Mouse (Mus musculus) embryonic facial prominence, embryonic 11.5 days (tissue): ENCODE results near the gene Sirt2. TPM values are rescaled to one million over a fixed set of nuclear protein-coding genes. Genes with fewer than 3 reads are reported as not detected.

Experiments used
- ATAC-seq: fragments of 200-750 bp; cut with Nextera tagmentation; replicated peaks from 2 replicates; pipeline ENCODE4 v1.8.0; 2017; ENCODE audit warnings: low read depth; ENCODE audit not compliant: insufficient number of reproducible peaks, low FRiP score, low TSS enrichment
- DNase-seq: peaks from one replicate; pipeline ENCODE4 v3.0.0-alpha.2; 2015; ENCODE audit warnings: low spot score
- H3K27ac ChIP-seq: fragments of 300-500 bp; sonication (generic); replicated peaks from 2 replicates; pipeline ENCODE4 v1.5.1; 2014; ENCODE audit warnings: mild to moderate bottlenecking, low read depth, low read length, control low read depth
- H3K27me3 ChIP-seq: fragments of 300-500 bp; sonication (generic); 2 replicates; pipeline ENCODE4 v1.6.1; 2014; ENCODE audit warnings: mild to moderate bottlenecking, low read length, moderate library complexity, mixed read lengths; ENCODE audit not compliant: control insufficient read depth, insufficient read depth
- H3K36me3 ChIP-seq: fragments of 300-500 bp; sonication (generic); replicated peaks from 2 replicates; pipeline ENCODE4 v1.6.1; 2014; ENCODE audit warnings: low read depth, mild to moderate bottlenecking, low read length, moderate library complexity, mixed read lengths; ENCODE audit not compliant: control insufficient read depth, insufficient read depth
- H3K4me1 ChIP-seq: fragments of 300-500 bp; sonication (generic); 2 replicates; pipeline ENCODE4 v1.6.1; 2014; ENCODE audit warnings: low read length, mixed read lengths; ENCODE audit not compliant: control insufficient read depth, insufficient read depth
- H3K4me2 ChIP-seq: fragments of 300-500 bp; sonication (generic); 2 replicates; pipeline ENCODE4 v1.6.1; 2014; ENCODE audit warnings: low read depth, mild to moderate bottlenecking, control low read depth, low read length, moderate library complexity
- H3K4me3 ChIP-seq: fragments of 300-500 bp; sonication (generic); 2 replicates; pipeline ENCODE4 v1.5.1; 2014; ENCODE audit warnings: low read depth, low read length, control low read depth
- H3K9ac ChIP-seq: fragments of 300-500 bp; sonication (generic); replicated peaks from 2 replicates; pipeline ENCODE4 v1.6.1; 2014; ENCODE audit warnings: mild to moderate bottlenecking, control low read depth, low read length
- H3K9me3 ChIP-seq: fragments of 300-500 bp; sonication (generic); replicated peaks from 2 replicates; pipeline ENCODE4 v1.6.1; 2016; ENCODE audit warnings: mild to moderate bottlenecking, low read length, inconsistent platforms, mixed read lengths; ENCODE audit not compliant: control insufficient read depth
- WGBS: fragments of 180-500 bp; shearing (Covaris S2); extraction: QIAGEN DNeasy Blood & Tissue Kit; methylation state at CpG from one replicate; pipeline ENCODE4 v1.1.7; 2014; 5-methylcytosine and 5-hydroxymethylcytosine counted together
- polyA plus RNA-seq: library from polyadenylated mRNA; unstranded; fragments of >200 nt; fragmentation: Nextera tagmentation; extraction: Ambion mirVana; gene quantifications from 2 replicates; pipeline ENCODE4 v1.2.1, GENCODE M21; 2014

Sirt2 gene
- polyA plus RNA-seq, 1 experiment from 2014 or later = 65.6 TPM

DNA sequence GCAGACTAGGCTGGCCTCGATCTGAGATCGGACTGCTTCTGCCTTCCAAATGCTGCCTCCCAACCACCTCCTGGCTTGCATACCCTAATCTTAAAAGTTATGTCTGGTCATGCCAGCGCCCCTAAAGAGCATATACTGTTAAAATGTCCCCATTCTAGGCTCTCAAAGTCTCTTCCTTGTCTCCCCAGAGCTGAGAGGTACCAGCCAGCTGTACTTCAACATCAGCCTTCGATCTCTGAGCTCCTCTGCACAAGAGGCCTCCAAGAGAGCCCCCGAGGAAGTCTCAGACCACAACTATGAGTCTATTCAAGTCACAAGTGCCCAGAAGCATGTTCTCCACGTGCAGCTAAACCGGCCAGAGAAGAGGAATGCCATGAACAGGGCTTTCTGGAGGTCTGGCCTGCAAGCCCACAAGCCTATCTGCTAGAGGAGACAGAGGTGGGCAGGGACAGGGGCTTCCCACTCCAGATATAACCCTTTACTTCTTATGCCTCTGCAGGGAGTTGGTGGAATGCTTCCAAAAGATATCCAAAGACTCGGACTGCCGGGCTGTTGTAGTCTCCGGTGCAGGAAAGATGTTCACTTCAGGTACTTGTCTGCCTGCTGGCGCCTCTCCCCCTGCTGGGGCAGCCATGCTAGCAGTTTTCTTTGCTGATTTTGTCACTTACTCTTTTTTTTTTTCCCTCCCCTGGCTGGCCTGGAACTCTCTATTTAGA is 59.3 kb downstream of the Sirt2 start:
- Histone ChIP-seq H3K4me1 (no peaks in the 10 kb centered on the region), H3K9ac (peak overlapping the region; percentile 64), H3K9me3 (no peaks in the 10 kb centered on the region), H3K27me3 (no peaks in the 10 kb centered on the region), H3K4me3 (peak overlapping the region; percentile 33), H3K27ac (no peak overlapping the region), H3K4me2 (peak overlapping the region; percentile 40), H3K36me3 (peaks cover 16% of the 10 kb centered on the region)
- no peak for ATAC-seq
- DNase-seq = no peak
- 71% methylated on average over 11 of the region's 11 CpGs for WGBS

DNA sequence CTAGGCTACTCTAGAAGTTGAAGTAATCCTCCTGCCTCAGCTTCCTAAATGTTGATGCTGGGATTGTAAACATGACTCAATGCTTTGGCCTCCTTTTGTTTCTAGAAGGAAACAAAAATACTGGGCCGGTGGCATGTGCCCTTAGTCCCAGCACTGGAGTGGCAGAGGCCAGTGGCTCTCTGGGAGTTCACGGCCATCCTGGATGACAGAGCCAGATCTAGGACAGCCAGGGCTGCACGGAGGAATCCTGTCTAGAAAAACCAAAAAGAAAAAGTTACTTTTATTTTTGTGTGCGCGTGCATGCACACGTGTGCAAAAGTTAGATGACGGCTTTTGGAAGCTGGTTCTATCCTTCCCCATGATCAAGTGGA is 59.9 kb downstream of the Sirt2 start:
- Histone ChIP-seq H3K4me3 (no peak overlapping the region), H3K4me1 (no peaks in the 10 kb centered on the region), H3K9me3 (no peaks in the 10 kb centered on the region), H3K36me3 (peaks cover 11% of the 10 kb centered on the region), H3K4me2 (no peak overlapping the region), H3K9ac (no peak overlapping the region), H3K27ac (no peak overlapping the region), H3K27me3 (no peaks in the 10 kb centered on the region)
- 90% methylated on average over 7 of the region's 7 CpGs for WGBS
- ATAC-seq (no peak), DNase-seq (no peak)

DNA sequence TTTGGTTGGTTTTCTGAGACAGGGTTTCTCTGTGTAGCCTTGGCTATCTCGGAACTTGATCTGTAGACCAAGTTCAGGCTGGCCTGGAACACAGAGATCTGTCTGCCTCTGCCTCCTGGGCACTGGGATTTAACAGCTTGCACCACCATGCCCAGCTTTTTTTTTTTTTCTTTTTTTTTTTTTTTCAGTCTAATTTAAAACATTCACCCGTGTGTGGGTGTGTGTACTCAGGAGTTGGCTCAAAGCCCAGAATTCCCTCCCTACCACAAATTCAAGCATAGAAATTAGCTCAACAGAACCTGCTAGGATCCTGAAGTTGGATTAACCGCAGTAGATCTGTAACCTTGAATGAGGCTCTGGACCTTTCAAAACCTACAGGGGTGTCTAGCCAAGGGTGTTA is 60.8 kb downstream of the Sirt2 start:
- ATAC-seq = no peak
- 69% methylated on average over 3 of the region's 3 CpGs for WGBS
- no peaks in the 10 kb centered on the region for H3K27me3 ChIP-seq
- H3K4me1 ChIP-seq = no peaks in the 10 kb centered on the region
- no peaks in the 10 kb centered on the region for H3K9me3 ChIP-seq
- no peak overlapping the region for H3K9ac ChIP-seq
- no peak overlapping the region for H3K4me3 ChIP-seq
- H3K4me2 ChIP-seq = no peak overlapping the region
- peaks cover 3% of the 10 kb centered on the region for H3K36me3 ChIP-seq
- DNase-seq = no peak
- no peak overlapping the region for H3K27ac ChIP-seq

DNA sequence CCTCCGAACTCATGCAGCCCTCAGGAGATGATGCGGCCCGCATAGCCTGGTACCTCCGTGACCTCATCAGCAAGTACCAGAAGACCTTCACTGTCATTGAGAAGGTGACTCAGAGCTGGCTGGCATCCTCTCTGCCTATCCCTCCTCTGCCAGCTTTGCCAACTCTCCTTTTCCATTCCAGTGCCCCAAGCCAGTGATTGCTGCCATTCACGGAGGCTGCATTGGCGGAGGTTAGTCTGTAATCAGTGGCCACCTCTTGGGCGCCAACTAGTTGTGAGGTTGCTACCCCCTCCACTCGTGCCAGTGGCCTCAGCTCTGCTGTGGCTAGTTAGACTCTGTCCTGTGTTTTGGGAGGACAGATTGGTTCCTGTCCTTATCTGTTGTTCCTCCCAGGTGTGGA is 63.3 kb downstream of the Sirt2 start:
- Histone ChIP-seq H3K4me1 (no peaks in the 10 kb centered on the region), H3K36me3 (no peaks in the 10 kb centered on the region), H3K4me2 (no peak overlapping the region), H3K9me3 (no peaks in the 10 kb centered on the region), H3K4me3 (no peak overlapping the region), H3K27me3 (no peaks in the 10 kb centered on the region), H3K9ac (no peak overlapping the region), H3K27ac (no peak overlapping the region)
- no peak for ATAC-seq
- DNase-seq = no peak
- WGBS = 92% methylated on average over 8 of the region's 8 CpGs

DNA sequence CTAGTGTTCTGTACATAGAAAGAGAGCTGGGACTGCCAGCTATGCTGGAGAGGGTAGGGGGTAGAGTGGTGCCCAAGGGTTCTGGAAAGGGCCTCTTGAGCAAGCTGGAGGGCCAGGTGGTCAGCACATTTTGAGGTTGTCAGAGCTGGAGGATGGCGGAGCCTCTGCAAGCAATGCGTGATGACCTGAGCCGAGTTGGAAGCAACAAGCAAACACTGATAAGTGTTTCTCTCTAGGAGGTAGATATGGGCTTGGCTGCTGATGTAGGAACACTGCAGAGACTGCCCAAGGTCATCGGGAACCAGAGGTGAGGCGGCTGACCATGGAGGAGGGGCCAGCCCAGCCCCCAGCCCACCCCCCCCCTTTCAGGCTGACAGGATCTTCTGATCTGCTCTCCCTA is 64.4 kb downstream of the Sirt2 start:
- Histone ChIP-seq H3K9ac (no peak overlapping the region), H3K27ac (no peak overlapping the region), H3K4me1 (no peaks in the 10 kb centered on the region), H3K36me3 (no peaks in the 10 kb centered on the region), H3K27me3 (no peaks in the 10 kb centered on the region), H3K4me3 (no peak overlapping the region), H3K4me2 (no peak overlapping the region), H3K9me3 (no peaks in the 10 kb centered on the region)
- DNase-seq = no peak
- no peak for ATAC-seq
- WGBS = 93% methylated on average over 5 of the region's 5 CpGs

DNA sequence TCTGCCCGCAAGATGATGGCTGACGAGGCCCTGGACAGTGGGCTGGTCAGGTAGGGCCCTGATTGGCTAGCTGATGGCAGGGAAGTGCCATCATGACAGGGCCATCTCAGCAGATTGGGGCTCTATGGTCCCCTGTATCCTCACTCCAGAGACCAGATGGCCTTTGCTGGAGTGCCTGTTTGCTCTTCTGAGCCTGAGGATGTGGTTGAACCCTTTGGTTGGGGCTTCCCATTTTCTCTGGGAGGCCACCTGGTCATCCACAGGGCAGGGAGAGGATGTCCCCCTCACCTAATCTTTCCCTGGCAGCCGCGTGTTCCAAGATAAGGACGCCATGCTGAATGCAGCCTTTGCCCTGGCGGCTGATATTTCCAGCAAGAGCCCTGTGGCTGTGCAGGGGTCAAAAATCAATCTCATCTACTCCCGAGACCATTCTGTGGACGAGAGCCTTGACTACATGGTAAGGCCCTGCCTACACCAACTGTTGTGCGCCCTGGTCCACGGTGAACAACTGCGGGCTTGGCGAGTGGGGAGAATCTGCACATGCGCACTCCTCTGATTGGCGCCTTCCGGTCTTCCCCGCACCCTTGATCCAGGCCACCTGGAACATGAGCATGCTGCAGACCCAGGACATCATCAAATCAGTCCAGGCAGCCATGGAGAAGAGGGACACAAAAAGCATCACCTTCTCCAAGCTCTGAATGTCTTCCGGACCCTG is 65.0 kb downstream of the Sirt2 start:
- no peak for DNase-seq

DNA sequence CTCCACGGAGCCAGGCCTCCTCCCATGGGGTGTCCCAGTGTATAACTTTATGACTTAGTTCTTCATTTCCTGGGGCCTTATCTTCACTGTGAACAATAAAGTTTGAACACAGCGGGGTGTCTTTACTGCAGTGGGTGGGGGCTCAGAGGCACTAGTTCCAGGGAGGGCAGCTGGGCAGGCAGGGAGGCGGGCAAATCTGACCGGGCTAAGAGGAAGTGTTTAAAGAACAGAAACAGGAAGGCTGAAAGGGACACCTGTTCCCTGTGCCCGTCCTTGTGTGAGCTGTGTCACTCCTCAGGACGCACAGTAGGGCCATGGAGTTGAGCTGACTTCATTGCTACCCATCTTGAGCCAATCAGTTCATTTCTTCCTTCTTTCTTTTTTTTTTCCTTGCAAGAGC is 65.6 kb downstream of the Sirt2 start:
- Histone ChIP-seq H3K27me3 (no peaks in the 10 kb centered on the region), H3K4me3 (no peak overlapping the region), H3K4me1 (no peaks in the 10 kb centered on the region), H3K27ac (no peak overlapping the region), H3K9ac (no peak overlapping the region), H3K4me2 (no peak overlapping the region), H3K36me3 (no peaks in the 10 kb centered on the region), H3K9me3 (no peaks in the 10 kb centered on the region)
- WGBS = 66% methylated on average over 6 of the region's 6 CpGs
- no peak for ATAC-seq
- DNase-seq = no peak

More for the DNA sequence above, 65.0 kb downstream of the Sirt2 start:
- H3K9me3 ChIP-seq = no peaks in the 10 kb centered on the region
- no peak for ATAC-seq
- no peak overlapping the region for H3K4me2 ChIP-seq
- H3K27me3 ChIP-seq = no peaks in the 10 kb centered on the region
- no peak overlapping the region for H3K27ac ChIP-seq
- H3K4me1 ChIP-seq = no peaks in the 10 kb centered on the region
- H3K9ac ChIP-seq = no peak overlapping the region
- no peak overlapping the region for H3K4me3 ChIP-seq
- whole genome bisulfite sequencing = 90% methylated on average over 17 of the region's 17 CpGs
- H3K36me3 ChIP-seq = no peaks in the 10 kb centered on the region

DNA sequence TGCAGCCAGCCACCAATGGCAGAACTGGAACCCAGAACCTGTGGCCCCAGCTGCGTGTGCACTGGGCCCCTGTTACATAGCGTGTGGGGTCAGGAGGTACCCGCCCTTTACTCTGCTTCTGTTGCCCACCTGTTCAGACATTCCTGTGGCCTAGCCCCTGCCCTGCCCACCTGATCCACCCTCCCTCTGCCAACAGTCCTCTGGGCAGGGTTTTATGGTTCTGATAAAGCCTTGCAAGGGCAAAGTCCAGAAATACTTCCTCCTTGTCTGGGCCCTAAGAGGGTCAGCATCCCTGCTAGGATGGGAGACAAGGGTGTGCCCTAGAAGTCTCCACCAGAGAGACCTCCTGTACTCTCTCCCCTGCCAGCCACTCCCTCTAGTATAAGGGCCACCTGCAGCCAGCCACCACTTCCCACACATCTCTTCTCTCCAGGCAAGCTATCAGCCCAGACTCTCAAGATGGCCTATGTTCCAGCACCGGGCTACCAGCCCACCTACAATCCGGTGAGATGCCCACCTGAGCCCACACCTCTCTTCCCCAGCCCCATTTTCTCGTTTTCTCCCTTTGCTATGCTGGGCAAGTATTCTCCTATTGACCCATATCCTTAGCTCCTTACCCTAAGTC is 67.3 kb downstream of the Sirt2 start, which contains the start of gene Lgals4:
Lgals4 (plus strand) TSS at position 132 of the 625 bp plus-strand sequence.
- Histone ChIP-seq H3K36me3 (no peaks in the 10 kb centered on the region), H3K4me1 (no peaks in the 10 kb centered on the region), H3K4me2 (no peak within 1 kb of the TSS), H3K4me3 (no peak within 1 kb of the TSS), H3K9ac (no peak within 1 kb of the TSS), H3K27ac (no peak within 1 kb of the TSS), H3K27me3 (no peaks in the 10 kb centered on the region), H3K9me3 (no peaks in the 10 kb centered on the region)
- ATAC-seq (no peak), DNase-seq (no peak)
- WGBS = 91% methylated on average over 6 of the region's 6 CpGs
